Mouse (Mus musculus): ENCODE data around the gene Fas.

- TF ChIP-seq CTCF (IDR thresholded peaks at IDR 0.05; ENCODE audit: insufficient read depth, low read depth, low read length) (no peak), POLR2A (IDR thresholded peaks at IDR 0.05; ENCODE audit: insufficient read depth, low read depth, low read length) (no peak)
These were observed 35.4 kb upstream of the Fas start, which contains the start of gene Acta2 for GRCm38 (mm10) chr19:34254880-34255681.
